Mouse (Mus musculus): Measurements from ENCODE around the gene Zfp174.

DNA sequence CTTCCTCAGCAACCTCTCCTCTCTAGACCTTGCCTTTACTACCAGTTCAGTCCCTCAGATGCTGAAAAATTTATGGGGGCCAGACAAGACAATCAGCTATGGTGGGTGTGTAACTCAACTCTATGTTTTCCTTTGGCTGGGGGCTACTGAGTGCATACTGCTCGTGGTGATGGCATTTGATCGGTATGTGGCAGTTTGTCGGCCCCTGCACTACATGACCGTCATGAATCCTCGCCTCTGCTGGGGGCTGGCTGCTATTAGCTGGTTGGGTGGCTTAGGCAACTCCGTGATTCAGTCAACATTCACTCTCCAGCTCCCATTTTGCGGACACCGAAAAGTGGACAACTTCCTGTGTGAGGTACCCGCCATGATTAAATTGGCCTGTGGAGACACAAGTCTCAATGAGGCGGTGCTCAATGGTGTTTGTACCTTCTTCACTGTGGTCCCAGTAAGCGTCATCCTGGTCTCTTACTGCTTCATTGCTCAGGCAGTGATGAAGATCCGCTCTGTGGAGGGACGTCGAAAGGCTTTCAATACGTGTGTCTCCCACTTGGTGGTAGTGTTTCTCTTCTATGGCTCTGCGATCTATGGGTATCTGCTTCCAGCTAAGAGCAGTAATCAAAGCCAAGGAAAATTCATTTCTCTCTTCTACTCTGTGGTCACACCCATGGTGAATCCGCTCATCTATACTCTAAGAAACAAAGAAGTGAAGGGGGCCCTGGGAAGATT lies 7.7 kb upstream of the Zfp174 start:
- peak; percentile 82 for TF ChIP-seq SMC3 (IDR thresholded peaks at IDR 0.05; ENCODE audit: low read depth, low read length)
- TF ChIP-seq EP300 (IDR thresholded peaks at IDR 0.05; ENCODE audit: low read length), result no peak
- TF ChIP-seq MYC (IDR thresholded peaks at IDR 0.05; ENCODE audit: low read depth, low read length), result no peak
- peak; percentile 12 to 90; a peak in 2 of 4 replicates for TF ChIP-seq CTCF (conservative IDR thresholded peaks at IDR 0.05 in 1 of 2, IDR thresholded peaks at IDR 0.05 in 1 of 2; ENCODE audit: low read depth in 2 of 2, low read length in 2 of 2)
- no peak for TF ChIP-seq KAT2A (IDR thresholded peaks at IDR 0.05; ENCODE audit: insufficient replicate concordance, low read length)
- TF ChIP-seq ZC3H11A (IDR thresholded peaks at IDR 0.05; ENCODE audit: low read depth, low read length), result peak; percentile 40; the same call in 1 of the 2 replicates
- no peak for TF ChIP-seq CHD2 (IDR thresholded peaks at IDR 0.05; ENCODE audit: low read length)
- no peak for TF ChIP-seq POLR2A (IDR thresholded peaks at IDR 0.05; ENCODE audit: low read depth, low read length)
- no peak for TF ChIP-seq UBTF (IDR thresholded peaks at IDR 0.05; ENCODE audit: low read depth, low read length)
- no peak for TF ChIP-seq POLR2AphosphoS2 (IDR thresholded peaks at IDR 0.05; ENCODE audit: low read depth, low read length)
- TF ChIP-seq RAD21 (IDR thresholded peaks at IDR 0.05; ENCODE audit: low read depth, low read length), result peak; percentile 98
- no peak for TF ChIP-seq ZNF384 (IDR thresholded peaks at IDR 0.05; ENCODE audit: low read depth, low read length)
- no peak for TF ChIP-seq RCOR1 (conservative IDR thresholded peaks at IDR 0.05; ENCODE audit: low read depth, low read length)
